ENCODE assay signal across 7 mouse cellular contexts in the genomic region with DNA sequence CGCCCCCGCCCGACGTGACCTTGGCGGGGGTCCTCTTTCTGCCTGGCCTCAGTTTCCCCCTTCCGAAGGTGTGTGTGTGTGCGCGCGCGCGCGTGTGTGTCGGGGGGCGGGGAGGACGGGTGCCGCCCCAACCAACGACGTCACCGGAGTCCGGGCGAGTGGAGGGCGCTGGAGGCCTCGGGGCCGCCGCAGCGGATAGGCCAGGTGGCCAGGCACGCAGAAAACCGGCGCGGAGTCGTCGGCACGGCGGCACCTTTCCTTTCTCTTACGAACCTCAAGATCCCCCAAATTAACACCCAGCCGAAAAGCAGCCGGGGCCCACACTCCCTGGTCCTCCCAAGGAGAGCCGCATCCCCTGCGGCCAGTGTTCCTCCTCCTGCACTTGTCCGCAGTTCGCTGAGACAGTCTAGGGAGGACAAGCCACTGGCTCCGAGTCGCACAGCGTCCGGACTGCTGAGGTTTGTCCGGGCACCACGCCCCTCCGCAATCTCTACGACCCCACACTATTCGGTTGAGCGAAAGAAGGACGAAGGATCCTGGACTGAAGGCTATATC.
A peak's percentile ranks its signal among the peaks of the same experiment; 100 is the strongest.
DNase-seq lines count a peak whose midpoint lies in the region; ATAC-seq and TF ChIP-seq lines count a peak whose summit lies in the region.

No protein-coding gene starts in this region.

- H3K9me3 ChIP-seq in forebrain, embryonic 14.5 days (replicated peaks; ENCODE audit: control insufficient read depth, low read length) = no peaks in the 10 kb centered on the region
- no peaks in the 10 kb centered on the region for H3K9me3 ChIP-seq in hindbrain, embryonic 11.5 days (ENCODE audit: control insufficient read depth, low read length)
- no peaks in the 10 kb centered on the region for H3K9me3 ChIP-seq in limb, embryonic 11.5 days (ENCODE audit: control insufficient read depth, low read length)

- in situ Hi-C loops in Patski (cut with MboI; ENCODE audit: low pct_unique_long_range_greater_than_20kb) = loop anchor here (5.0 kb wide), 1 partner anchor 406 kb away; no protein-coding TSS in a partner anchor

- no peaks in the 10 kb centered on the region for H3K36me3 ChIP-seq in forebrain, embryonic 14.5 days (ENCODE audit: control insufficient read depth, insufficient read depth, low read length)
- H3K36me3 ChIP-seq in hindbrain, embryonic 11.5 days (ENCODE audit: control insufficient read depth, insufficient read depth, low read length) = no peaks in the 10 kb centered on the region
- no peaks in the 10 kb centered on the region for H3K36me3 ChIP-seq in limb, embryonic 11.5 days (ENCODE audit: control insufficient read depth, insufficient read depth, low read length)
- peaks cover 4% of the 10 kb centered on the region for H3K36me3 ChIP-seq in splenic B cell, adult 2 months (ENCODE audit: control insufficient read depth, insufficient read depth, low read length, poor library complexity, severe bottlenecking)

- peak overlapping the region; percentile 85 for H3K4me2 ChIP-seq in forebrain, embryonic 14.5 days (ENCODE audit: low read length)
- peak overlapping the region; percentile 96 for H3K4me2 ChIP-seq in hindbrain, embryonic 11.5 days (replicated peaks; ENCODE audit: low read depth, low read length)
- H3K4me2 ChIP-seq in limb, embryonic 11.5 days (ENCODE audit: low read depth, severe bottlenecking) = peak overlapping the region; percentile 91

- peaks cover 3% of the 10 kb centered on the region; the same call in 1 of the 2 replicates for H3K4me1 ChIP-seq in forebrain, embryonic 14.5 days (ENCODE audit: control insufficient read depth, insufficient read depth, low read length)
- H3K4me1 ChIP-seq in hindbrain, embryonic 11.5 days (replicated peaks; ENCODE audit: control insufficient read depth, insufficient read depth, low read length) = peaks cover 9% of the 10 kb centered on the region; the same call in 1 of the 2 replicates
- H3K4me1 ChIP-seq in limb, embryonic 11.5 days (ENCODE audit: control insufficient read depth, insufficient read depth, low read length) = peaks cover 8% of the 10 kb centered on the region

- H3K27ac ChIP-seq in forebrain, embryonic 14.5 days (ENCODE audit: low read depth, low read length) = peak overlapping the region; percentile 52; the same call in 1 of the 2 replicates
- H3K27ac ChIP-seq in hindbrain, embryonic 11.5 days (ENCODE audit: low read depth, low read length) = peak overlapping the region; percentile 47; the same call in 1 of the 2 replicates
- H3K27ac ChIP-seq in limb, embryonic 11.5 days (replicated peaks; ENCODE audit: low read depth, low read length) = no peak overlapping the region

- peak overlapping the region; percentile 85 for H3K9ac ChIP-seq in forebrain, embryonic 14.5 days (ENCODE audit: low read length)
- H3K9ac ChIP-seq in hindbrain, embryonic 11.5 days (ENCODE audit: low read depth, low read length) = peak overlapping the region; percentile 72
- H3K9ac ChIP-seq in limb, embryonic 11.5 days (ENCODE audit: low read length) = peak overlapping the region; percentile 74

- POLR2A ChIA-PET in Patski (lab: Charles Lee) = interaction anchor here (1.3 kb wide), 1 partner anchor 13 kb away, joined by 4 read pairs; no protein-coding TSS in a partner anchor

- ATAC-seq in Patski = peak; percentile 38
- ATAC-seq in forebrain, embryonic 14.5 days = peak; percentile 57
- peak; percentile 65 for ATAC-seq in hindbrain, embryonic 11.5 days (ENCODE audit: low FRiP score)
- peak; percentile 56 for ATAC-seq in limb, embryonic 11.5 days (ENCODE audit: insufficient number of reproducible peaks, low FRiP score, low TSS enrichment, low read depth)

- WGBS in forebrain, embryonic 14.5 days = 0% methylated on average over 34 of the region's 52 CpGs
- WGBS in hindbrain, embryonic 11.5 days = under 1% methylated on average over 36 of the region's 52 CpGs
- 1% methylated on average over 48 of the region's 52 CpGs for WGBS in limb, embryonic 11.5 days

- CTCF ChIA-PET in Patski (lab: Charles Lee) = interaction anchor here (0.9 to 2.0 kb wide), 18 partner anchors 10 to 544 kb away, joined by 3 to 28 read pairs (median 4); no protein-coding TSS in a partner anchor

- TF ChIP-seq CTCF in Patski (IDR thresholded peaks at IDR 0.05) = no peak

- peak overlapping the region; percentile 77 for H3K4me3 ChIP-seq in forebrain, embryonic 14.5 days (ENCODE audit: low read depth, low read length)
- H3K4me3 ChIP-seq in hindbrain, embryonic 11.5 days (ENCODE audit: low read depth, low read length) = peak overlapping the region; percentile 61
- peak overlapping the region; percentile 61 for H3K4me3 ChIP-seq in limb, embryonic 11.5 days (ENCODE audit: low read depth, low read length)

- DNase-seq in Patski (ENCODE audit: low read depth, low spot score) = no peak
- DNase-seq in cerebellum, adult 11 months = peak; percentile 70
- DNase-seq in forebrain, embryonic 14.5 days (ENCODE audit: low spot score) = peak; percentile 54
- DNase-seq in hindbrain, embryonic 11.5 days (ENCODE audit: low spot score) = peak; percentile 70
- peak; percentile 69 for DNase-seq in limb, embryonic 11.5 days (ENCODE audit: low spot score)
- peak; percentile 58 for DNase-seq in mesoderm, embryonic 11.5 days (ENCODE audit: low read depth, low spot score)
- DNase-seq in splenic B cell, adult 2 months (ENCODE audit: low read depth, low spot score) = peak; percentile 40

- H3K27me3 ChIP-seq in Patski = no peaks in the 10 kb centered on the region
- no peaks in the 10 kb centered on the region for H3K27me3 ChIP-seq in forebrain, embryonic 14.5 days (replicated peaks; ENCODE audit: control insufficient read depth, insufficient read depth, low read length)
- no peaks in the 10 kb centered on the region; the same call in 1 of the 2 replicates for H3K27me3 ChIP-seq in hindbrain, embryonic 11.5 days (ENCODE audit: control insufficient read depth, insufficient read depth, low read length)
- peaks cover 5% of the 10 kb centered on the region; the same call in 1 of the 2 replicates for H3K27me3 ChIP-seq in limb, embryonic 11.5 days (ENCODE audit: control insufficient read depth, insufficient read depth, low read length)
- no peaks in the 10 kb centered on the region for H3K27me3 ChIP-seq in splenic B cell, adult 2 months (ENCODE audit: control insufficient read depth, insufficient read depth, low read length, poor library complexity, severe bottlenecking)
